Mouse (Mus musculus): ENCODE measurements around the gene Mri1.

- TF ChIP-seq CTCF (IDR thresholded peaks at IDR 0.05; ENCODE audit: low read depth) (no peak), EP300 (IDR thresholded peaks at IDR 0.05; ENCODE audit: low read depth) (no peak)
Observed at GRCm38 (mm10) chr8:84222566-84223165, 34.5 kb downstream of the Mri1 start.
